Mouse (Mus musculus) kidney, adult 2 months (tissue): ENCODE measurements at regions not wholly inside any gene's neighbourhood (a gene's known extent, or its start where the extent isn't known, plus 50 kb on each side); places are given as distances from the start of the nearest gene placed in this dataset.

Experiments
- DNase-seq: peaks from one replicate; pipeline ENCODE4 v3.0.0; 2021
- H3K27ac ChIP-seq: fragments of 200-500 bp; 2 replicates; pipeline ENCODE4 v1.5.1; 2012; ENCODE audit warnings: low read depth, low read length, control low read depth, inconsistent platforms; ENCODE audit not compliant: insufficient read depth
- H3K27me3 ChIP-seq: fragments of 200-500 bp; replicated peaks from 2 replicates; pipeline ENCODE4 v1.6.1; 2012; ENCODE audit warnings: mild to moderate bottlenecking, moderate library complexity, low read length, inconsistent platforms; ENCODE audit not compliant: control insufficient read depth, insufficient read depth
- H3K36me3 ChIP-seq: fragments of 200-500 bp; 2 replicates; pipeline ENCODE4 v1.6.1; 2012; ENCODE audit warnings: mild to moderate bottlenecking, moderate library complexity, low read length, inconsistent platforms; ENCODE audit not compliant: control insufficient read depth, insufficient read depth
- H3K4me1 ChIP-seq: fragments of 200-500 bp; 2 replicates; pipeline ENCODE4 v1.6.1; 2011; ENCODE audit warnings: low read length; ENCODE audit not compliant: control insufficient read depth, insufficient read depth
- H3K4me3 ChIP-seq: fragments of 200-500 bp; 2 replicates; pipeline ENCODE4 v1.5.1; 2011; ENCODE audit warnings: mild to moderate bottlenecking, low read depth, low read length, control low read depth; ENCODE audit not compliant: insufficient read depth
- CTCF ChIP-seq: fragments of 200-500 bp; conservative IDR thresholded peaks from 2 replicates; pipeline ENCODE4 v1.5.1; 2011; ENCODE audit warnings: low read depth, mild to moderate bottlenecking, control low read depth, low read length, moderate library complexity, mixed read lengths; ENCODE audit not compliant: insufficient read depth, insufficient read length
- POLR2A ChIP-seq: fragments of 200-500 bp; IDR thresholded peaks from one replicate; pipeline ENCODE4 v1.6.1; 2011; ENCODE audit warnings: low read depth, low read length, control low read depth
- WGBS: fragments of 180-500 bp; shearing (Covaris S2); methylation state at CpG from one replicate; pipeline ENCODE4 v1.1.7; 2018; 5-methylcytosine and 5-hydroxymethylcytosine counted together

- no peak for TF ChIP-seq POLR2A
- no peak for TF ChIP-seq CTCF
- WGBS, result 92% methylated on average over 3 of the region's 3 CpGs
- peaks cover 11% of the 10 kb centered on the region for H3K4me1 ChIP-seq
- no peaks in the 10 kb centered on the region for H3K36me3 ChIP-seq
- no peak for DNase-seq
- no peak overlapping the region for H3K27ac ChIP-seq
- H3K27me3 ChIP-seq, result no peaks in the 10 kb centered on the region
- H3K4me3 ChIP-seq, result no peak overlapping the region
Observed at GRCm38 (mm10) chr12:77135067-77135466, 102.9 kb upstream of the Fut8 start.

- 80% methylated on average over 9 of the region's 9 CpGs for WGBS
- H3K27me3 ChIP-seq, result no peaks in the 10 kb centered on the region
- no peak overlapping the region for H3K27ac ChIP-seq
- no peak for TF ChIP-seq POLR2A
- TF ChIP-seq CTCF, result no peak
- no peak for DNase-seq
- H3K36me3 ChIP-seq, result no peaks in the 10 kb centered on the region
- H3K4me1 ChIP-seq, result peaks cover 9% of the 10 kb centered on the region; the same call in 1 of the 2 replicates
- H3K4me3 ChIP-seq, result no peak overlapping the region
Observed at GRCm38 (mm10) chr12:77134306-77135010, 103.5 kb upstream of the Fut8 start.

GRCm38 (mm10) chr12:77133465-77134305 lies 104.2 kb upstream of the Fut8 start:
- no peak for DNase-seq
- 83% methylated on average over 5 of the region's 5 CpGs for WGBS
- no peak overlapping the region for H3K27ac ChIP-seq

GRCm38 (mm10) chr12:77131328-77131727 lies 106.6 kb upstream of the Fut8 start:
- Histone ChIP-seq H3K4me3 (no peak overlapping the region), H3K4me1 (peaks cover 9% of the 10 kb centered on the region; the same call in 1 of the 2 replicates), H3K27me3 (no peaks in the 10 kb centered on the region), H3K36me3 (no peaks in the 10 kb centered on the region), H3K27ac (no peak overlapping the region)
- 29% methylated on average over 7 of the region's 7 CpGs for WGBS
- DNase-seq, result peak; percentile 78
- TF ChIP-seq POLR2A (no peak), CTCF (no peak)

More at GRCm38 (mm10) chr12:77133465-77134305, 104.2 kb upstream of the Fut8 start:
- no peak for TF ChIP-seq POLR2A
- TF ChIP-seq CTCF, result no peak
- Histone ChIP-seq H3K4me1 (peaks cover 9% of the 10 kb centered on the region; the same call in 1 of the 2 replicates), H3K27me3 (no peaks in the 10 kb centered on the region), H3K4me3 (no peak overlapping the region), H3K36me3 (no peaks in the 10 kb centered on the region)

- Histone ChIP-seq H3K36me3 (no peaks in the 10 kb centered on the region), H3K27me3 (no peaks in the 10 kb centered on the region), H3K4me3 (no peak overlapping the region), H3K4me1 (peaks cover 9% of the 10 kb centered on the region; the same call in 1 of the 2 replicates), H3K27ac (no peak overlapping the region)
- 67% methylated on average over 6 of the region's 6 CpGs for whole genome bisulfite sequencing
- DNase-seq, result no peak
- TF ChIP-seq POLR2A, result no peak
- TF ChIP-seq CTCF, result no peak
Observed at GRCm38 (mm10) chr12:77130526-77130925, 107.4 kb upstream of the Fut8 start.

GRCm38 (mm10) chr12:77124267-77124666 lies 113.7 kb upstream of the Fut8 start:
- no peaks in the 10 kb centered on the region for H3K4me1 ChIP-seq
- no peaks in the 10 kb centered on the region for H3K27me3 ChIP-seq
- H3K4me3 ChIP-seq, result no peak overlapping the region
- WGBS, result 44% methylated on average over 1 of the region's 1 CpGs
- no peak for DNase-seq
- H3K36me3 ChIP-seq, result no peaks in the 10 kb centered on the region
- TF ChIP-seq POLR2A (no peak), CTCF (no peak)
- no peak overlapping the region for H3K27ac ChIP-seq

- Histone ChIP-seq H3K27ac (no peak overlapping the region), H3K27me3 (no peaks in the 10 kb centered on the region), H3K36me3 (no peaks in the 10 kb centered on the region), H3K4me3 (no peak overlapping the region), H3K4me1 (no peaks in the 10 kb centered on the region)
- no peak for DNase-seq
- WGBS, result 51% methylated on average over 2 of the region's 2 CpGs
- TF ChIP-seq POLR2A (no peak), CTCF (no peak)
Observed at GRCm38 (mm10) chr12:77113516-77113915, 124.4 kb upstream of the Fut8 start.

- no peak for DNase-seq
- 79% methylated on average over 2 of the region's 2 CpGs for WGBS
- Histone ChIP-seq H3K4me1 (no peaks in the 10 kb centered on the region), H3K27me3 (no peaks in the 10 kb centered on the region), H3K4me3 (no peak overlapping the region), H3K27ac (no peak overlapping the region), H3K36me3 (no peaks in the 10 kb centered on the region)
- TF ChIP-seq CTCF (no peak), POLR2A (no peak)
Observed at GRCm38 (mm10) chr12:77112133-77112532, 125.8 kb upstream of the Fut8 start.
